Mouse (Mus musculus) hindbrain, embryonic 16.5 days (tissue): ENCODE results near the gene Trim41. TPM values are rescaled to one million over a fixed set of nuclear protein-coding genes. Genes with fewer than 3 reads are reported as not detected.

Experiments
- ATAC-seq: fragments of 200-750 bp; cut with Nextera tagmentation; 2 replicates; pipeline ENCODE4 v1.8.0; 2017; ENCODE audit warnings: moderate TSS enrichment, moderate library complexity
- H3K27ac ChIP-seq: fragments of 300-500 bp; sonication (generic); 2 replicates; pipeline ENCODE4 v1.5.1; 2014; ENCODE audit warnings: low read depth, mild to moderate bottlenecking, control low read depth, low read length, moderate library complexity
- H3K27me3 ChIP-seq: fragments of 300-500 bp; sonication (generic); replicated peaks from 2 replicates; pipeline ENCODE4 v1.6.1; 2014; ENCODE audit warnings: low read length; ENCODE audit not compliant: control insufficient read depth, insufficient read depth
- H3K36me3 ChIP-seq: fragments of 300-500 bp; sonication (generic); 2 replicates; pipeline ENCODE4 v1.6.1; 2014; ENCODE audit warnings: mild to moderate bottlenecking, low read length, moderate library complexity, mixed read lengths; ENCODE audit not compliant: control insufficient read depth, insufficient read depth
- H3K4me1 ChIP-seq: fragments of 300-500 bp; sonication (generic); 2 replicates; pipeline ENCODE4 v1.6.1; 2014; ENCODE audit warnings: low read depth, low read length; ENCODE audit not compliant: control insufficient read depth, insufficient read depth
- H3K4me2 ChIP-seq: fragments of 300-500 bp; sonication (generic); 2 replicates; pipeline ENCODE4 v1.6.1; 2014; ENCODE audit warnings: mild to moderate bottlenecking, low read length, control low read depth, moderate library complexity
- H3K4me3 ChIP-seq: fragments of 300-500 bp; sonication (generic); 2 replicates; pipeline ENCODE4 v1.5.1; 2014; ENCODE audit warnings: mild to moderate bottlenecking, low read length, control low read depth, moderate library complexity
- H3K9ac ChIP-seq: fragments of 300-500 bp; sonication (generic); 2 replicates; pipeline ENCODE4 v1.6.1; 2014; ENCODE audit warnings: low read depth, mild to moderate bottlenecking, control low read depth, low read length, moderate library complexity
- H3K9me3 ChIP-seq: fragments of 300-500 bp; sonication (generic); 2 replicates; pipeline ENCODE4 v1.6.1; 2014; ENCODE audit warnings: mild to moderate bottlenecking, low read length, moderate library complexity; ENCODE audit not compliant: control insufficient read depth
- WGBS: fragments of 180-500 bp; shearing (Covaris S2); extraction: QIAGEN DNeasy Blood & Tissue Kit; methylation state at CpG from one replicate; pipeline ENCODE4 v1.1.7; 2014; 5-methylcytosine and 5-hydroxymethylcytosine counted together
- polyA plus RNA-seq: library from polyadenylated mRNA; unstranded; fragments of >200 nt; fragmentation: Nextera tagmentation; extraction: Ambion mirVana; gene quantifications from 2 replicates; pipeline ENCODE4 v1.2.1, GENCODE M21; 2015

The Trim41 gene
- polyA plus RNA-seq, 1 experiment from 2014 or later, result 6.5 TPM

DNA sequence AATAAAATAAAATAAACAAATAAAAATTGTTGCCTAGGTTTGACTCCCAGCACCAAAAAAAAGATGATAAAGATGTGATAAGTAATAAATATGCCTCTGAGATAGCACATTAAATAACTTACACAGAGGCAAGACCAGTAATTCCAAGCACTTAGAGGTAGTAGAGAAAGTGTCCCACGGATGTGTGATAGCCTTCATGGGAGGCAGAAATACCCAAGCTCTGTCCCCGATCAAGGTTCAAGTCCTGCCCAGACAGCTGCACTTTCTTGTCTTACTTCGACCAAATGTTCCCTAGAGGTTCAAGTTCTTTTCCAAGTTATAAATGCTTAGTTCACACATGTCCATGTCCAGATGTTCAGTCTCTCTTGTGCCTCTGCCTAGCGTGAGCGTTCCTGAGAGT, 27.9 kb downstream of the Trim41 start:
- no peak for ATAC-seq
- Histone ChIP-seq H3K27ac (no peak overlapping the region), H3K36me3 (no peaks in the 10 kb centered on the region), H3K9ac (no peak overlapping the region), H3K27me3 (no peaks in the 10 kb centered on the region), H3K9me3 (no peaks in the 10 kb centered on the region), H3K4me2 (no peak overlapping the region; the same call in 1 of the 2 replicates), H3K4me3 (no peak overlapping the region), H3K4me1 (peaks cover 3% of the 10 kb centered on the region; the same call in 1 of the 2 replicates)
- WGBS, result 84% methylated on average over 5 of the region's 5 CpGs

DNA sequence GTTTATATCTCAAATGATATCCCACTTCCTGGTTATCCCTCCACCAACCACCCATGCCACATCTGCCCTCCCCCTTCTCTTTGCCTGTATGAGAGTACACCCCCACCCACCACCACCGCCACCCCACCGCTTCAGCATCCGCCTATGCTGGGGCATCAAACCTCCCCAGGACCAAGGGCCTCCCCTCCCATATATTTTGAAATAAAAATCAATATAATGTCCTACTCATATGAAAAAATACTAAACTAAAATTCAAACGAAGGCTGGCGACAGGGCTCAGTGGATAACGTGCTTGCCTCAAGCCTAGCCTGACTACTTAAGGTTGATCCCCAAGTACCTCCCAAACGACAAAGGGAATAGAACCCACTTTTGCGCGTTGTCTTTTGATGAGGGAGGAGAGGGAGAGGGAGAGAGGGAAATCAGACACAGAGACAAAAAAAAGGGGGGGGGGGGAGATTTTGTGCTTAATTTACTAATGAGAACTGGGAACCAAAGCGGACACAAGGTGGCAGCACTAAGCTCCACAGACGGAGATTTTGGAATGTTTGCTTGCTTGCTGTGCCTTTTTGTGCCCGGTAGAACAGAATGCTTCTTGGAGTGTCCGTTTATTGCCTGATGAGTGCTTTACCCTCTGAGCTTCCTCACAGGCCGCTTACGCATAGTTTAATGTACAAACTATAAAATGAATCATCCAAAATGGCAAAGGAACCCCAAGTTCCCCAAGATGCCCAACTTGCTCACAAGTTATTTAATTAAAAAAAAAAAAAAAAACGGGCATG, 28.7 kb downstream of the Trim41 start:
- Histone ChIP-seq H3K4me2 (peak overlapping the region; percentile 55), H3K4me1 (peaks cover 3% of the 10 kb centered on the region; the same call in 1 of the 2 replicates), H3K27me3 (no peaks in the 10 kb centered on the region), H3K27ac (peak overlapping the region; percentile 63; the same call in 1 of the 2 replicates), H3K4me3 (peak overlapping the region; percentile 37), H3K9ac (peak overlapping the region; percentile 56), H3K36me3 (no peaks in the 10 kb centered on the region), H3K9me3 (no peaks in the 10 kb centered on the region)
- 8% methylated on average over 16 of the region's 16 CpGs for WGBS
- peak; percentile 76 for ATAC-seq

GRCm38 (mm10) chr11:48787455-48788211, 29.5 kb downstream of the Trim41 start:
- Histone ChIP-seq H3K9ac (0 out of 2 replicates have a peak overlapping the region, but pooled peaks have one; percentile 56), H3K36me3 (no peaks in the 10 kb centered on the region), H3K27me3 (no peaks in the 10 kb centered on the region), H3K4me2 (peak overlapping the region; percentile 55), H3K27ac (no peak overlapping the region), H3K4me3 (peak overlapping the region; percentile 37), H3K4me1 (peaks cover 3% of the 10 kb centered on the region; the same call in 1 of the 2 replicates), H3K9me3 (no peaks in the 10 kb centered on the region)
- peak; percentile 63 for ATAC-seq
- WGBS, result 48% methylated on average over 10 of the region's 10 CpGs

DNA sequence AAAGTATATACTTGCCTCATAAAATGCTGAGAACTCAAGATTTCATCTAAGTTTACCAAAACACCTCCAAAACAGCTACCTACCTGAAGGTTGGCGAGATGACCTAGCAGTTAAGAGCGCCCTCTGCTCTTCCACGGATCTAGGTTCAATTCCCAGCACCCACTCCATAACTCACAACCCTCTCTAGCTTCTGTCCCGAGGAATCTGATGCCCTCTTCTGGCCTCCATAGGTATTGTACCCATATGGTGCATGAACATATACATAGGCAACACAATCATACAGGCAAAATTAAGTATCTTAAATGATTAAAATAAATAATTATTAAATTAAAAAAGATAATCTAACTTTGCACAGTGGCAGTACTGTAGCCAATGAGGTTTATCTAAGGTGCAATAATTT, 34.9 kb downstream of the Trim41 start:
- no peak overlapping the region for H3K4me3 ChIP-seq
- H3K4me1 ChIP-seq, result no peaks in the 10 kb centered on the region
- H3K9ac ChIP-seq, result no peak overlapping the region
- no peaks in the 10 kb centered on the region for H3K27me3 ChIP-seq
- no peak overlapping the region for H3K4me2 ChIP-seq
- H3K36me3 ChIP-seq, result no peaks in the 10 kb centered on the region
- H3K9me3 ChIP-seq, result no peaks in the 10 kb centered on the region
- ATAC-seq, result no peak
- H3K27ac ChIP-seq, result no peak overlapping the region
- WGBS, result 91% methylated on average over 4 of the region's 4 CpGs

DNA sequence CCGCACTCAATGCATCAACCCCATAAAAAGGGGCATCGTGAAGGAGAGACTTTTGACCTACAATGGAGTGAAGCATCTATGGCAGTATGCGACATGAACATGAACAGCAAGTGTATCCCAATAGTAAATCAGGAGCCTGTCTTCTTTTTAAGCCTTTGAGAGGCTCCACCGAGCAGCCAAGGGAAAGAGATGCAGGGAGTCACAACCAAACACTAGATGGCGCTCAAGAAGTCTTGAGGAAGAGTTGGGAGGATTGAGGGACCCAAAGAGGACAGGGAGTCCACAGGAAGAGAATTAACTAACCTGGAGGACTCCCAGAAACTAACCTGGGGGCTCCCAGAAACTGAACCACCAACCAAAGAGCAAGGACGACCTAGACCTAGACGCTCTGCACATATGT, 37.7 kb downstream of the Trim41 start:
- no peaks in the 10 kb centered on the region for H3K36me3 ChIP-seq
- WGBS, result 35% methylated on average over 7 of the region's 7 CpGs
- H3K27ac ChIP-seq, result no peak overlapping the region
- peaks cover 2% of the 10 kb centered on the region for H3K4me1 ChIP-seq
- H3K9ac ChIP-seq, result no peak overlapping the region
- H3K4me3 ChIP-seq, result no peak overlapping the region
- H3K27me3 ChIP-seq, result 0 out of 2 replicates have a peak, but pooled peaks cover 2% of the 10 kb centered on the region
- H3K4me2 ChIP-seq, result no peak overlapping the region
- no peaks in the 10 kb centered on the region for H3K9me3 ChIP-seq
- no peak for ATAC-seq

GRCm38 (mm10) chr11:48777303-48777702, 39.9 kb downstream of the Trim41 start:
- Histone ChIP-seq H3K4me1 (peaks cover 5% of the 10 kb centered on the region), H3K4me2 (no peak overlapping the region), H3K27ac (no peak overlapping the region), H3K4me3 (no peak overlapping the region), H3K36me3 (no peaks in the 10 kb centered on the region), H3K9ac (no peak overlapping the region), H3K9me3 (no peaks in the 10 kb centered on the region), H3K27me3 (0 out of 2 replicates have a peak, but pooled peaks cover 2% of the 10 kb centered on the region)
- ATAC-seq, result no peak
- WGBS, result 93% methylated on average over 9 of the region's 9 CpGs

DNA sequence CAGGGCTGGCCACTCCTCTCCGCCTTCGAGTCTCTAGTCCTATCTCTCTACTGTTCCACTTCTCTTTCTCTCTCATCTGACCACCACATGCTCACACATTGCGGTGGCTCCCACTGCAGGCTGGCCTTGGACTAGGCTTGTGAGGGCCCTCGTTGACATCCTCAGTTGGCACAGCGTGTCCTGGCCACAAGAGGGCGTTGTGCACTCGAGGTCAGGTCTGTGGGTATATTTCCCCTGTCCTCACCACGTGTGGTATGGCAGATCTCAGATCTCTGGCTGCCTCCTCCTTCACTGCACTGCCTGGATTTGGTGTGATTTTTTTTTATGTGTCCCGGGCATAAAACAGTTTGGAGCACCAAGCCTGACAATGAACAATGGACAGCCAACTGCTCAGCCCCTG, 40.5 kb downstream of the Trim41 start:
- Histone ChIP-seq H3K4me2 (no peak overlapping the region), H3K9ac (no peak overlapping the region), H3K4me1 (peaks cover 5% of the 10 kb centered on the region), H3K9me3 (no peaks in the 10 kb centered on the region), H3K27me3 (0 out of 2 replicates have a peak, but pooled peaks cover 2% of the 10 kb centered on the region), H3K36me3 (no peaks in the 10 kb centered on the region), H3K4me3 (no peak overlapping the region), H3K27ac (no peak overlapping the region)
- 46% methylated on average over 9 of the region's 9 CpGs for WGBS
- ATAC-seq, result no peak

DNA sequence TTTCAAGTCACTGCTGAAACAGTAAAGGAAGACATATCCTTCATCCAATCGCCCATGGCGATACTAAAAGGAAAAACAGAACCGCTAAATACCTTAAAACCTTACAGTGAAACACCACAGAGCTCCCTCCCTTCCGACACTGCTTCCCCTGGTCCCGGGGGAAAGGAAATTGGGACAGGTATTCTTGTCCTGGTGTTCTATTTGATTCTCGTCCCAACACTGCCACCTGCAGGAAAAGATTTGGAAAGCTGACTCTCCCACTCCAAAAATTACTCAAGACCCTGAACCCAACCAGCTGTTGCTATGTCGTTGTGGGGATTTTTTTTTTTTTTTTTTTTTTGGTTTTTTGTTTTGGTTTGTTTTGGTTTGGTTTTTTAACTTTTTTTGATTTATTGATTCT, 41.7 kb downstream of the Trim41 start:
- Histone ChIP-seq H3K4me3 (no peak overlapping the region), H3K9ac (no peak overlapping the region; the same call in 1 of the 2 replicates)

More for the DNA sequence above, 41.7 kb downstream of the Trim41 start:
- peak; percentile 24; the same call in 1 of the 2 replicates for ATAC-seq
- H3K27ac ChIP-seq, result no peak overlapping the region
- peaks cover 5% of the 10 kb centered on the region for H3K4me1 ChIP-seq
- 3% methylated on average over 7 of the region's 7 CpGs for WGBS
- peak overlapping the region; percentile 50 for H3K4me2 ChIP-seq
- 0 out of 2 replicates have a peak, but pooled peaks cover 2% of the 10 kb centered on the region for H3K27me3 ChIP-seq
- H3K36me3 ChIP-seq, result no peaks in the 10 kb centered on the region
- H3K9me3 ChIP-seq, result no peaks in the 10 kb centered on the region
